Mouse (Mus musculus) kidney, adult 11 months (tissue): Measurements from ENCODE around the gene Slfn5.
A peak's percentile ranks its signal among the peaks of the same experiment; 100 is the strongest.
"Not testable (repeated sequence)": the region's sequence is repeated elsewhere in the genome, so short reads cannot be mapped to it uniquely, and the experiment has no call there.

Experiments used
- DNase-seq: peaks from one replicate; pipeline ENCODE4 v3.0.0; 2022

Gene Slfn5

DNA sequence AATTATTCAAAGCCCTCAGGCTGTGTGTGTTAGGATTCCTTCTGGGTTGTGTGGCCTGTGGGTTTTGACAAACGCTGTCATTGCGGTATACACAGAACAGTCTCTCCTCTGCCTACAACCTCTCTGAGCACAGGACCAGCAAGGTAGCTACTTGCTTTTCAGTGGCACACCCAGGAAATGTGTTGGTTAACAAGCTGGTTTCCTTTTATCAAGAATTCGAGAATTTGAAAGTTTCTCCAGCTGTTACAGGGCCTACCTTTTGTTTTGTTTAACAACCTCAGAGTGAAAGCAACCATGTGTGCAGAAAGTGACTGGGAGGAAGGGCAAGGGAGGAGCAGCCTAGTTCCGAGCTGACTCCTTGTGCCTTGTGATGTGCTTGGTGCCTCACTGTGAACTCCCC is 3.7 kb upstream of the Slfn5 start:
- DNase-seq: no peak

DNA sequence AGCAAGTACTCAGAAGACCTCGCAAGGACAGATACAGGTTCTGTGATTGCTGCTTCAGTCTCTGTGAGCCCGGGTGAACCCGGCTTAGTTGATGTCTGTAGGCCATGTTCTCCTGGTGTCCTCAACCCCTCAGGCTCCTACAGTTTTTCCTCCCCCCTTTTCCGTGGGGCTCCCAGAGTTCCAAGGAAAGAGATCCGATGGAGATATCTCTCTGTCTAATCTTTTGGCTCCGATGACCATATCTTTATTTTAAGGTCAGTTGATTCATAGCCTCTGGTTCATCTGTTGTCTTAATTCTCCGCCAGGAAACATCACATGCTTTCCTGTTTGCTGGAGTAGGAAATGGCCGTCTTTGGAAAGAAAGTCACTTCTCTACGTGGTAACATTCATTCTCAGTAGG is 2.1 kb upstream of the Slfn5 start:
- peak; percentile 40 for DNase-seq

DNA sequence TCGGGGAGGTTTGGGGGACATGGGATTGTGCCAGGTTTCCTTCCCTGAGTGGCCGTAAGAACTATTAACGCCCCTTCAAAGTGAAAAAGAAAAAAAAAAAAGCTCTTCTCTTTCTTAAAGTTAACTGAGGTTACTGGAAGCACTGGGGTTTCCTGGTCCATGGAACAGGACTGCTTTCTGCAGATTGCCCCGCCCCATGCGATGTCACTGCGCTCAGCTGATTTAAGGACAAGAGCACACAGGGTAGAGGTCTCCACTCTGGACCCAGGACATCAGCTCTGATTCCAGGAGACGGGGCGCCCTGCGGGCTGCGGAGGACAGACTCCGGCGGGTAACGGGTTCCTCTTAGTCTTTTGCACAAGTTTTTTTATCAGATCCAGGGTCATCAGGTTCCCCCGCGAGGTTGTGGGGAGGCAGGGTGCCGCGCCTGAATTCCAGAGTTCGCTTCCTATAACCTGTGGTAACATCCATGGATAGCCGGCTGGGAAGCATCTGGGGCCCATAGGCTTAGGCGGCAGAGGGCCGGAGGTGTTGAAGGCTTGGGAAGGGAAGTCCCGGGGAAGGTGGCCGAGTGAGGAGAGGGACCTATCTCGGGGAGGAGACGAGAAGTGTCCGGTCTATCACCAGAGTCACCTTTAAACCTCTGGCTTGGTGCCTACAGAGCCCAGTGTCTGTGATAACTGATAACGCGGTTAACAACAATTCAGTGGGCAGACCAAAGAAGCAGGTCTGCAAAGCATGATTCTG is 889 bp downstream of the Slfn5 start:
- DNase-seq: peak; percentile 79

DNA sequence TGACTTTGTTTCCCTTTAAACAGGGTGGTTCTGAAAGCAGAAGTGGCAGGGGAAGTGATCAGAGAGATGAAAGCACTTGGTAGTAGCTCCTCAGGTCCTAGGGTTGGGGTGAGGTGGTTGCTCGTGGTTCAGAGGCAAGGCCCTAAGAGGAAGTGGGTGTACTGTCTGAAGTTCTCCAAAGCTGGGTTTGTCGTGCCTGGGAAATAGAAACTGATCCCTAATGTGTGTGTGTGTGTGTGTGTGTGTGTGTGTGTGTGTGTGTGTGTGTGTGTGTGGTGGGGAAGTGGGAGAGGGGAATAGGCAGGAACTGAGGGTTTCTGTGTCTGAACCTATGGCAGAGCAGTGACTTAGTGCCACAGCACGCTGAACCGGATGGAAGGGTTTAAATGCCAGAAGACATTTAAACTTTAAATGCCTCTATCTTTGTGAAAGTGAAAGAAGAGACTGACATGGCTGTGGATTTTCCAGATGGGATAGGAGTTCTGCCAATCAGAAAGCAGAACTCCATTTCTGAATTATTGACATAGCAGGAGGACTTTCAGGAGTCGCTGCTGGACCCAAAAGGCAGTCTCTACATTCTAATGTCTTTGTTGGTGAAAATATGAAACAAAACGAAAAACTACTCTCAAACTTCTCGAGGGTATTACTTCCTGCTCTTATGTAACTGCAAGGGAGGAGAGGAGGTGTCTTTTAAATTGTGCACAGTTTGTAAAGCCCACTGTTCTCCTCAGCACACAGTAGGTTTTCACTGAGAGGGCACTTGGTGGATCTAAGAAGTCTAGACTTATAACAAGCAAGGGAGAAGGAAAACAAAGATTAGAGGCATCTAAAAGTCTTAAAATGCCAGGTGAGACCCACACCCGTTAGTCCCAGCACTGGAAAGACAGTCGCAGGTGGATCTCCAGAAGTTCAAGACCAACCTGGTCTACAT is 1.7 kb downstream of the Slfn5 start:
- no peak for DNase-seq

DNA sequence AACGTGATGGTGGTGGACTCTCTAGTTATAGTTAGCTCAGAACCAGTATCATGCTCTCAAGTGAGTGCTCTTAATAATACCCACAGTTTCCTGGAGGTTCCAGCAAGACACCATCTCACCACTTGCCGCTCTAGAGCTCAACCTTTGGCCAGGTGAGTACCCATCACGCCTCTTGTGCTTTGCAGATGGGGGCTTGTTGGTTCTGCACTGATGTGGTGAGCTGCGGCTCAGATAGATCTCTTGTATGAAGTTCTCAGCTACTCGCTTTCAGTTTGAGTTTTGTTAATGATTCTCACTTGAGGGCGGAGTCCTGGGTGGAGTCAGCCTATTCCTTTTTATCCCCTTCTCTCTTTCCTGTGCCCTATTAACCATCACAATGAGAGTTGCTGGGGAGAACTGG is 3.5 kb downstream of the Slfn5 start:
- DNase-seq: no peak

DNA sequence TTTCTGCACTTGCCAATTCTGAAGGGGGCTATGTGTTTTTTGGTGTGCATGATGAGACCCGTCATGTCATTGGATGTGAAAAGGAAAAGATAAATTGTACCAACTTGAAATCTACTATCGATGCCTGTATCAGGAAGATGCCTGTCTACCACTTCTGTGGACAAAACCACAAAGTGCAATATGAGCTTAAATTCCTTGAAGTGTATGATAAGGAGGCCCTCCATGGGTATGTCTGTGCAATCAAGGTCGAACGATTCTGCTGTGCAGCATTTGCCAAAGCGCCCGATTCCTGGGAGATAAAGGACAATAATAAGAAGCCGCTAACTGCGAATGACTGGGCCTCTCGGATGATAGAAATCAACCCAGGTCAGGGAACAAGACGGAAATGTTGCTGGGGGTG is 5.8 kb downstream of the Slfn5 start:
- DNase-seq: no peak

DNA sequence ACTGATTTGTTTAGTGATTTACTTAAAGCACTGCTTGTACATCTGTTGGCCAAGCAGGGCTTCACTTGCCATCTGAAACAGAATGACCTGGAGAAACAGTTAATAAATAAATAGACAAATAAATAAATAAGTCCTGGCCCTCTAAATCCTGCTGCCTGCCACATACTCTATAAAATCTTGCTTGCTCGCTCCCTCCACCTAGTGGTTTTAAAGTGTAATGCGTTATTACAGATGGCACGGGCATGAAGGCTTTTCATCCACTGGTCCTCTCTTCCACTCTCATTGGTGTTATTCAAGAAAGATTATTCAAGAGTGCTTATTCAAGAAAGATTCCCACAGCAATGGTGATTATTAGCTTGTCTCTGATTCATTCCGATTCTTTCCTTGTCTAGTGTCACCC is 8.5 kb downstream of the Slfn5 start:
- DNase-seq: peak; percentile 16

DNA sequence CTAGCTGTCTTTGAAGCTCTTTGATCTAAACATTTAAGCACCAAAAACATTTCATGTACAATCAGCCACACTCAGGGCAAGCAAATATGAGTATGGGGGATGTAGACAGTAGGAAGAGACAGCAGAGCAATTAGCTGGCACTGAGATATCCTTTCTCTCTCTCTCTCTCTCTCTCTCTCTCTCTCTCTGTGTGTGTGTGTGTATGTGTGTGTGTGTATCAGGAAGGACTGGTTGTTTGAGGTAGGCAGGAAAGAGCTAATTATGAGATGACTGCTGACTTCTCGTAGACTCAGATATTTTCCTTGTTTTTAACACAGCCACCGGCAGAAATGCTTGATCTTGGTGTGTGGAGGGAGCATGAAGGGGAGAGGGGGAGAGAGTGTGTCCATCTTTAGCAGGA is 10.6 kb downstream of the Slfn5 start:
- DNase-seq: no peak

DNA sequence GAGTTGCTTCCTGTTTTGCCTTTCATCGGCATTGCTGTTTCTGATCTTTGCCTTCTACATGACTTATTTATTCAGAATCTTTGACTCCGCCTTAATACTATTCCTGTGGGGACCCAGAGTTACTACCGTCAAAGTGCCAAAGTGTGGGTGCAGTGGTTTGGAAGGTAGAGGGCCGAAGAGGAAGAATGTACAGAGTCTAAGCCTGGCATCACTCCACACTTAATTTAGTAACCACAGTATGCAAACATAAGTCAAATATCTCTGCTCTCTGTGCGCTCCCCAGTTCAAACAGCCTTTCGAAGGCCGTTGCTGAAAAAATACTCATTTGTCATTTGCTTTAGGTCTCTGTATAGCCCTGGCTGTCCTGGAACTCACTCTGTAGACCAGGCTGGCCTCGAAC is 11.1 kb downstream of the Slfn5 start:
- DNase-seq: no peak

DNA sequence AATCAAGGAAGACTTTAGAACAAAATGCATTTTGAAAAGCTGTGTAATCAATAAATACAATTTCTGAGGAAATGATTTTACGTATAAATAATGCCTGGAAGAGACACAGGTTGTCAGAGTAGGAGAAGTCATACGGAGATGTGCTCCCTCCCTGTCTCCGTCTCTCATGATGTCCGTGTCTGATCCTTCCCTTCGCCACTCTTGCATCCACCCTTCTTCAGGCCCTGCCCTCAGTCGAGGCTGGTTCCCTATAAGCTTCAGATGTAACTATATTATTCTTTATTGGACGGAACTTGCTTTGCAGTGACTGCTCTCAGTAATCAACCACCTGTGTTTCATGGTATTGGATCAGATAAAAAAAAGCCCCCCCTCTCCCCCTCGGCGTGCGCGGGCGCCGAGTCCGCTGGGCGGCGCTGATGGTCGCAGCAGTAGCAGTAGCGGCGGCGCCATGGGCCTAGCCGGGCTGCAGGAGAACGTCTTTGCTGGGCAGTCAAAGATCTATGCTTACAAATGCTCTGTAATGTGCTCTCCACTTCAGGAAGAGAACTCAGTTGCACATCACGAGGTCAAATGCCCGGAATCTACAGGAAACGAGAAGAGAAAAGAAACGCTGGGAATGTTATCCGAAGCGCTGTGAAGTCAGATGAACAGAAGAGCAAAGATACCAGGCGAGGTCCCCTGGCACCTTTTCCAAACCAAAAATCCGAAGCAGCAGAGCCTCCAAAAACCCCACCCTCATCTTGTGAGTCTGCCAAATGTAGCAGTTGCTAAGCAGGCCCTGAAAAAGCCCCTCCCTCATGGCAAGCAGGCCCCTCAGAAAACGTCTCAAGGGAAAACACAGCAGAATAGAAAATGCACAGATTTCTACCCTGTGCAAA is 19.8 kb downstream of the Slfn5 start:
- DNase-seq: no peak

DNA sequence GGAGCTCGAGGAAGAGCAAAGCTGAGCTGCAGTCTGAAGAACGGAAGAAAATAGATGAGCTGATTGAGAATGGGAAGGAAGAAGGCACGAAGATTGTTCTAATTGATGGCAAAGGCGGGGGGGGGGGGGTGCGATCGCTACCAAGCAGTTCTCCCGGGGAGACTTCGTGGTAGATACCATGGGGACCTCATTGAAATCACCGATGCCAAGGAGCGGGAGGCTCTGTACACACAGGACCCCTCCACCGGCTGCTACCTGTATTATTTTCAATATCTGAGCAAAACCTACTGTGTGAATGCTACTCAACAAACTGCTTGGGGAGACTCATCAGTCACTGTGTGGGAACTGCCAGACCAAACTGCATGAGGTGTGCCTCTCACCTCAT is 20.4 kb downstream of the Slfn5 start:
- DNase-seq: no peak

DNA sequence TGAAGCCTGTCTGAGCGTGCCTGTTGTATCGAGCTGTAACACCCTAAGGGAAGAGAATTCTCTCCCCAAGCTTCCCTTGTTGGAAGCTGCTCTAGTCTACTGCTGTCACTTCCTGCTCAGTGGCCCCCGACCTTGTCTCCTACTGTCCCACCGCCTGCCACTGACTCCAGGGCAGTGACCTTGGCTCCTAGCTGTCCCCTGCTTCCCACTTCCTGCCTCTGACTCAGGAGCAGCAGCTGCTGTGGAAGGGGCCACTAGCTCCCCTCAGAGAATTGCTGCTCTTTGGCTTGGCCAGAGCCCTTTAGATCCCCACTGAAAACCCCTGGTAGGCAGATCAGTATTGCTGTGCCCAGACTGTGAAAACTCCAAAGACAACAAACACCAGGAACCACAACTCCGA is 22.8 kb downstream of the Slfn5 start:
- peak; percentile 54 for DNase-seq

DNA sequence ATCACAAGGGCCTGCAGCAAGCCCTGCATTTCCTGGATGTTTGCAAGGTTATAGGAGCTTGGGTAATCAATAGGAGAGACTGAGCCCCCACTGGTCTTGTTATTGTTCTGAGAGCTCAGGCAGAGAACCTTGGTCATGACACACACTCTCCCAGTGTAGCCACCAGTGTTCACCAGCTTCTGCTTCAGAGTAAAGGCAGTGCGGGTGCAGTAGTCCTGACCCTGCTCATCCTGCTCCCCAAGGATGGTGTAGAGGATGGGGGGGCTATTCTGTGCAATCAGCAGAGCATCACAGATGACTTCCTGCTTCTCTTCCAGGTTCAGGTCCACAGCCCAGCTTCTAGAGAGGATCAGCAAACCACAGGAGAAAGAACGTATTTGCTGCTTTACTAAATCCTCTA is 31.3 kb downstream of the Slfn5 start:
- DNase-seq: not testable (repeated sequence)

DNA sequence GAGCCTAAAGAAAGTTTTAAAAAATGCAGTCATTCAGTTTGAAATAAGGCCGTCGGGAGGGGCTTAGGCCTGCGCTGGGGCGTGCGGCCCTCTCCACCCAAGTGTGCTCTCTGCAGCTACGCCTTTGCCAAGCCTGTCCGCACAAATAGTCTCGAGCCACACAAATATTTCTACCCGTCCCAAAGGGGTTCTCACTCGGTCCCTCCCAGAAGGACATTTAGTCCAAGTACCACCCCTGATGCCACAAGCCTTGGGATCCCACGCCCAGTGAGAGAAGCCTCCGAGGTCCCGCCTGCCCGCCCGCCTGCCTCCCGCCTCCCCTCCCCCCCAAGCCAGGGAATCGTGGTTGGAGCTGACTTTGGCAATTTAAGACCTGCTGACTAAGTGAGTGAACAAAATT is 32.0 kb downstream of the Slfn5 start:
- DNase-seq: no peak

DNA sequence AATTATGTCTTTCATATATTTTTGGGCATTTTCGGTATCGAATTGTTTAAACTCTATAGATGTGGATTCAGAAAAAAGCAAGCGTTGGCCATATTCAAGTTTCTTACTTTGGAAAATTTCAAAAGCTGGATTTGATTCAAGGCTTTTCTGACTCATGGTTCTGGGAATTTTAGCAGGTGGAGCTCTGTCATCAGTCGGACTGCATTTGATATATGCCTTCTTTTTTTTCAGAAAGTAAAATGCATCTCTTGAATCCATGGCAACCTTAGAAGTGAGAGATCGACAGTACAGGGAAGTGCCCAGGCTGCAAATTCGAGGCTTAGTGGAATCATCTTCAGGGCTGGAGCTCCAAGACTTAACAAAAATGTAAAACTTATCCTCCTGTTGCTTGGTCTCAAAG is 36.5 kb downstream of the Slfn5 start:
- no peak for DNase-seq

DNA sequence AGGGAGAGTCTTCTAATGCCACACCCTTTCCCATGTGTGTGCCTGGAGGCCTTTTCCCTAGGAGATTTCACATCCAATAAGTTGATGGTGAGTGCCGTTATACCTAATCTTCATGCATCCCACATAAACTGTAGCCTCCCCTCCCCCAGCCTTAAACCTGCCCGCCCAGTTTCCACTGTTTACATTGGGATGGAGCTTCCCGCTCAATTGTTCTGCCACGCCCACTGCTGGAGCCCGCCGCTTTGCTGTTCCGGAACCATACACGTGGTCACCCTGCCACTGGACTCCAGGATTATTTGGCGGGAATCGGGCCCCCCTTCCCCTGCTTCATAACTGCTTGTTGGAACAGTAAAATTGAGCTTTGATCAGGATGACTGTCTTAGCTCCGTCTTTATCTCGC is 38.2 kb downstream of the Slfn5 start:
- DNase-seq: no peak

DNA sequence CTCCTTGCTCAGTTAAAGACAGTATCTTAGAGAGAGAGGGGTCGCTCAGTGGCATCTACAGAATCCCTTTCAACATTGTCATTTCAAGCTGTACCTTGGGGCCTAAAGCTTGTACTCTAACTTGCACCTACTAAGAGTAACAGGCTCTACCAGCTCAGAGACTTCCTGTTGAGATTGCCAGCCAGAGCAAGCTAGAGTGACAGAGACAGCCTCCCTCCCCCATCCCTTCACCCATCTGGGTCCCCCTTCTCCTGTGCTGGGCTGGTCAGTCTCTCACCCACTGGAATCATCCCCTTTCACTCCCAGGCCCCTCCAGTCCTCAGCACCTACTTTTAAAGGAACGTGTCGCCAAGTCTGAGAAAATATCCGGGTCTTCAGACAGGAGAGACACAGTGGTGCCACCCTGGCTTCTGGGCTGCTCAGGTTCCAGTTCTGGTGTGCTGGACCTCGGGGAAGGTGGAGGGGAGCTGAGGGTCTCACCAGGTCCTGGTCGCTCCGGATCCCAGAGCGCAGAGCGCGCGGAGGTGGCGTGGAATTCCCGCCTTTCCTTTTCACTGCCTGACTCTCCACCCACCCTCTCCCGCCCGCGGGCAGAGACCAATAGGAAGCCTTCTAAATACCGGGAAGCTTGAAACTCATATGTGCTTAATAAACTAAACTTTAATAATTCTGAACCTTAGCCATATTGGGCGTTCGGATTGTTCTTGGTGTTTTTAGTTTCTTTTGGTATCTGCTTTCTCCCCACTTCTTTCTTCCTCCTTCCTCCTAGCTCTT is 39.6 kb downstream of the Slfn5 start:
- DNase-seq: not testable (repeated sequence)

DNA sequence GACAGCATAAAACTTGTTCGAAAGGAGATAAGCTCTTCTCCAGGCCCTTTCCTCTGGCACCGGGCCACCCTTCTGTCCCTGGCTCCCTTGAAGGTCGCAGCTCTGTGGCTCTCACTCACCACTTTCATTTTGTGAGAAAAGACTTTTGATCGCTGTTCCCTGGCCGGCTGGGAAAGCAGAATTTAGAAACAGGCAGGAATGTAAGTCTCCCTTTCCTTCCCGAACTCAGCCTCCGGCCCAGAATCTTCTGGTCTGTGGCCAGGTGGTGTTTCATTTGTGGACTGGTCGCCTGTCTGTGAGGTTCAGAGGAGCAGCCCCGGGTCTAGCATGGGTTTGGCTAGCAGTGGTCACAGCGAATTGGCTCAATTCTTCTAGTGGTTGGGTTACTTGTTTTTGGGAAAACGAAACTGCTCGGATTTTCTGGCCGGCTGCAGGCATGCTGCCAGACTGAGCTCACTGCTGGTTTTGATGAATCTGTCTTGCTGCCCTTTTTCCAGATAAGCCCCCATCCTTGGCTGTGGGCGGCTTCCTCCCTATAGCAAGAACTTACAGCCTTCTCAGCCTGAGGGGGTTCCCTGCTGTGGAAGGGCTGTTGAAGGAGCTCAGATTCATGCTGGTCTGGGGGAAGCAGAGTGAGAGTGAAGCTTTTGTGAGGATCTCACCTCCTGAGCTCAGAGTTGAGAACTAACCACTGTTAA is 40.5 kb downstream of the Slfn5 start, which contains the start of gene Slfn9:
TSS of gene Slfn9 (minus strand) at position 362 of the 698 bp plus-strand sequence.
- DNase-seq: peak; percentile 11

DNA sequence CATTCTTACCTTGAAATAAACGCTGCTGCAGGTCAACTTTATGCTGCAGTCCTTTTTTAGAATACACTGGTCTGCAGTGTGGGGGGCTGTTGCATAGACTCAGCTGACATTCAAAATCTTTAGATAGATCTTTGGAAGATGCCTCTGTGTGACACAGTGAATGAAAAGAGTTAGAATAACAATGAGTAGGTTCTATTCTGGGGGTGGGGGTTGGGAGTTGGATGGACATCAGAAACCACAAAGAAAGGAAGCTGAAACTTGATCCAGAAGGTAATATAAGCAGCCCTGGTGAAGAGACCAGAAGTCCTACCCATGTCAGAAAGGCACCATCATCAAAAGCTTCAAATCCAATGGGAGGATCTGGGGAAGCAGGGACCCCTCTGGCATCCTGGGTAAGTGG is 62.2 kb downstream of the Slfn5 start:
- no peak for DNase-seq
